Mouse (Mus musculus) heart, adult 11 months (tissue): ENCODE measurements at regions not wholly inside any gene's neighbourhood (a gene's known extent, or its start where the extent isn't known, plus 50 kb on each side); places are given as distances from the start of the nearest gene placed in this dataset.
"Not testable (repeated sequence)": the region's sequence is repeated elsewhere in the genome, so short reads cannot be mapped to it uniquely, and the experiment has no call there.

Experiments used
- DNase-seq: peaks from one replicate; pipeline ENCODE4 v3.0.0; 2022

GRCm38 (mm10) chr6:31134736-31135077, 175.8 kb upstream of the Klf14 start:
- DNase-seq, result no peak

GRCm38 (mm10) chr6:31135580-31135979, 176.7 kb upstream of the Klf14 start:
- no peak for DNase-seq

GRCm38 (mm10) chr6:31136895-31137294, 178.0 kb upstream of the Klf14 start:
- DNase-seq, result no peak

GRCm38 (mm10) chr6:31137351-31137750, 178.5 kb upstream of the Klf14 start:
- peak; percentile 98 for DNase-seq

GRCm38 (mm10) chr6:31140000-31140399, 181.1 kb upstream of the Klf14 start:
- DNase-seq, result no peak

- no peak for DNase-seq
Observed at GRCm38 (mm10) chr6:31140593-31140992, 181.7 kb upstream of the Klf14 start.

GRCm38 (mm10) chr6:31141486-31141885, 182.6 kb upstream of the Klf14 start:
- DNase-seq, result peak; percentile 97

GRCm38 (mm10) chr6:31142479-31143007, 183.7 kb upstream of the Klf14 start:
- DNase-seq, result not testable (repeated sequence)

GRCm38 (mm10) chr6:31145687-31146086, 186.8 kb upstream of the Klf14 start:
- peak; percentile 96 for DNase-seq

GRCm38 (mm10) chr6:31146779-31147178, 187.9 kb upstream of the Klf14 start:
- DNase-seq, result peak; percentile 94

GRCm38 (mm10) chr6:31147682-31148081, 188.8 kb upstream of the Klf14 start:
- DNase-seq, result peak; percentile 94

- DNase-seq, result peak; percentile 97
Observed at GRCm38 (mm10) chr6:31148311-31148856, 189.5 kb upstream of the Klf14 start.

GRCm38 (mm10) chr6:31149164-31149563, 190.3 kb upstream of the Klf14 start:
- DNase-seq, result no peak

GRCm38 (mm10) chr6:31150416-31150815, 191.5 kb upstream of the Klf14 start:
- DNase-seq, result no peak

GRCm38 (mm10) chr6:31155857-31156256, 197.0 kb upstream of the Klf14 start:
- DNase-seq, result peak; percentile 92

- DNase-seq, result no peak
Observed at GRCm38 (mm10) chr6:31156999-31157398, 198.1 kb upstream of the Klf14 start.

- DNase-seq, result no peak
Observed at GRCm38 (mm10) chr6:31157429-31157828, 198.6 kb upstream of the Klf14 start.

- peak; percentile 95 for DNase-seq
Observed at GRCm38 (mm10) chr6:31158648-31159047, 199.8 kb upstream of the Klf14 start.

GRCm38 (mm10) chr6:31159240-31159639, 200.4 kb upstream of the Klf14 start:
- DNase-seq, result peak; percentile 94

- peak; percentile 90 for DNase-seq
Observed at GRCm38 (mm10) chr6:31159935-31160670, 201.2 kb upstream of the Klf14 start.

- peak; percentile 88 for DNase-seq
Observed at GRCm38 (mm10) chr6:31161445-31162340, 202.8 kb upstream of the Klf14 start.

GRCm38 (mm10) chr6:31165011-31165410, 206.1 kb upstream of the Klf14 start:
- DNase-seq, result no peak

- DNase-seq, result no peak
Observed at GRCm38 (mm10) chr6:31166347-31166746, 207.5 kb upstream of the Klf14 start.
